Mouse (Mus musculus): ENCODE results near the gene Qsox1. TPM values are rescaled to one million over a fixed set of nuclear protein-coding genes. Genes with fewer than 3 reads are reported as not detected.

Gene Qsox1
- polyA plus RNA-seq, 1 experiment from 2014 or later = 21.5 TPM

- Histone ChIP-seq H3K9ac (no peak overlapping the region), H3K4me3 (no peak overlapping the region)
- WGBS = under 1% methylated on average over 25 of the region's 25 CpGs
Observed at GRCm38 (mm10) chr1:155737809-155738383, 74.8 kb downstream of the Qsox1 start.

GRCm38 (mm10) chr1:155737017-155737808 is 75.5 kb downstream of the Qsox1 start:
- no peaks in the 10 kb centered on the region for H3K36me3 ChIP-seq
- peak overlapping the region; percentile 2; the same call in 1 of the 2 replicates for H3K4me3 ChIP-seq
- no peak overlapping the region for H3K4me2 ChIP-seq
- H3K27me3 ChIP-seq = peaks cover 81% of the 10 kb centered on the region
- H3K27ac ChIP-seq (replicated peaks) = no peak overlapping the region
- peaks cover 26% of the 10 kb centered on the region for H3K4me1 ChIP-seq (replicated peaks)
- no peak for ATAC-seq (ENCODE audit: low FRiP score, low read depth)
- no peaks in the 10 kb centered on the region for H3K9me3 ChIP-seq
- under 1% methylated on average over 58 of the region's 58 CpGs for WGBS
- H3K9ac ChIP-seq = no peak overlapping the region

More at GRCm38 (mm10) chr1:155737809-155738383, 74.8 kb downstream of the Qsox1 start:
- peaks cover 33% of the 10 kb centered on the region for H3K4me1 ChIP-seq (replicated peaks)
- H3K9me3 ChIP-seq = no peaks in the 10 kb centered on the region
- ATAC-seq (ENCODE audit: low FRiP score, low read depth) = no peak
- no peak overlapping the region for H3K27ac ChIP-seq (replicated peaks)
- no peak overlapping the region for H3K4me2 ChIP-seq
- H3K36me3 ChIP-seq = no peaks in the 10 kb centered on the region
- peaks cover 81% of the 10 kb centered on the region for H3K27me3 ChIP-seq

GRCm38 (mm10) chr1:155736096-155736825 is 76.4 kb downstream of the Qsox1 start:
- under 1% methylated on average over 26 of the region's 26 CpGs for WGBS
- no peak overlapping the region for H3K27ac ChIP-seq (replicated peaks)
- H3K27me3 ChIP-seq = peaks cover 83% of the 10 kb centered on the region
- H3K4me3 ChIP-seq = no peak overlapping the region
- no peaks in the 10 kb centered on the region for H3K9me3 ChIP-seq
- ATAC-seq (ENCODE audit: low FRiP score, low read depth) = no peak
- no peaks in the 10 kb centered on the region for H3K36me3 ChIP-seq
- H3K4me1 ChIP-seq (replicated peaks) = peaks cover 17% of the 10 kb centered on the region
- H3K4me2 ChIP-seq = no peak overlapping the region; the same call in 1 of the 2 replicates
- H3K9ac ChIP-seq = no peak overlapping the region

- Histone ChIP-seq H3K4me1 (replicated peaks) (peaks cover 10% of the 10 kb centered on the region), H3K9ac (no peak overlapping the region)
- WGBS = 8% methylated on average over 2 of the region's 2 CpGs
Observed at GRCm38 (mm10) chr1:155731156-155731555, 81.5 kb downstream of the Qsox1 start.

GRCm38 (mm10) chr1:155729113-155729795 is 83.4 kb downstream of the Qsox1 start:
- no peak; the same call in 1 of the 2 replicates for ATAC-seq (ENCODE audit: low FRiP score, low read depth)
- 1% methylated on average over 23 of the region's 23 CpGs for WGBS
- H3K9me3 ChIP-seq = no peaks in the 10 kb centered on the region
- peak overlapping the region; percentile 42 for H3K4me2 ChIP-seq
- peaks cover 10% of the 10 kb centered on the region for H3K4me1 ChIP-seq (replicated peaks)
- H3K27ac ChIP-seq (replicated peaks) = no peak overlapping the region
- peak overlapping the region; percentile 11; the same call in 1 of the 2 replicates for H3K4me3 ChIP-seq
- H3K27me3 ChIP-seq = peaks cover 93% of the 10 kb centered on the region
- 0 out of 2 replicates have a peak overlapping the region, but pooled peaks have one; percentile 10 for H3K9ac ChIP-seq
- no peaks in the 10 kb centered on the region for H3K36me3 ChIP-seq

More at GRCm38 (mm10) chr1:155731156-155731555, 81.5 kb downstream of the Qsox1 start:
- Histone ChIP-seq H3K4me3 (no peak overlapping the region), H3K4me2 (no peak overlapping the region), H3K27ac (replicated peaks) (no peak overlapping the region), H3K27me3 (peaks cover 91% of the 10 kb centered on the region), H3K36me3 (no peaks in the 10 kb centered on the region), H3K9me3 (no peaks in the 10 kb centered on the region)
- no peak for ATAC-seq (ENCODE audit: low FRiP score, low read depth)

- no peak overlapping the region for H3K4me2 ChIP-seq
- no peaks in the 10 kb centered on the region for H3K36me3 ChIP-seq
- H3K4me1 ChIP-seq (replicated peaks) = peaks cover 10% of the 10 kb centered on the region
- H3K27me3 ChIP-seq = peaks cover 93% of the 10 kb centered on the region
- ATAC-seq (ENCODE audit: low FRiP score, low read depth) = no peak
- H3K9me3 ChIP-seq = no peaks in the 10 kb centered on the region
- no peak overlapping the region for H3K4me3 ChIP-seq
- 29% methylated on average over 10 of the region's 10 CpGs for WGBS
- no peak overlapping the region for H3K9ac ChIP-seq
- no peak overlapping the region for H3K27ac ChIP-seq (replicated peaks)
Observed at GRCm38 (mm10) chr1:155727830-155728229, 84.9 kb downstream of the Qsox1 start.

Other genes with a start within 250 kb of the Qsox1 start
- 2.3 and 3.5 TPM in 2 replicates for gene Lhx4, start 61.2 kb downstream of the Qsox1 start, polyA plus RNA-seq (2015; fragmentation: Nextera tagmentation; extraction: Ambion mirVana)
- 9.4 and 11.2 TPM in 2 replicates for gene Cep350, start 160.4 kb upstream of the Qsox1 start, polyA plus RNA-seq (2015; fragmentation: Nextera tagmentation; extraction: Ambion mirVana)
- gene Tor1aip2, start 222.5 kb upstream of the Qsox1 start, polyA plus RNA-seq (2015; fragmentation: Nextera tagmentation; extraction: Ambion mirVana) = 63.3 and 65.6 TPM in 2 replicates
- gene Tor1aip1, start 223.6 kb upstream of the Qsox1 start, polyA plus RNA-seq (2015; fragmentation: Nextera tagmentation; extraction: Ambion mirVana) = 21.0 and 23.8 TPM in 2 replicates

Measured in hindbrain, embryonic 15.5 days (tissue).